Mouse (Mus musculus) limb, embryonic 10.5 days (tissue): ENCODE data around the gene Prok2. TPM values are rescaled to one million over a fixed set of nuclear protein-coding genes. Genes with fewer than 3 reads are reported as not detected.

ENCODE experiments used
- DNase-seq: peaks from one replicate; pipeline ENCODE4 v3.0.0-alpha.2; 2017; ENCODE audit warnings: low spot score
- H3K27ac ChIP-seq: fragments of 300-500 bp; sonication (generic); 2 replicates; pipeline ENCODE4 v1.5.1; 2016; ENCODE audit warnings: mild to moderate bottlenecking
- H3K27me3 ChIP-seq: fragments of 300-500 bp; sonication (generic); 2 replicates; pipeline ENCODE4 v1.6.1; 2016; ENCODE audit warnings: low read depth, mild to moderate bottlenecking; ENCODE audit not compliant: poor library complexity, severe bottlenecking
- H3K36me3 ChIP-seq: fragments of 300-500 bp; sonication (generic); 2 replicates; pipeline ENCODE4 v1.6.1; 2016; ENCODE audit warnings: mild to moderate bottlenecking, moderate library complexity
- H3K4me1 ChIP-seq: fragments of 300-500 bp; sonication (generic); 2 replicates; pipeline ENCODE4 v1.6.1; 2016
- H3K4me3 ChIP-seq: fragments of 300-500 bp; sonication (generic); 2 replicates; pipeline ENCODE4 v1.5.1; 2016; ENCODE audit warnings: mild to moderate bottlenecking, moderate library complexity
- H3K9me3 ChIP-seq: fragments of 300-500 bp; sonication (generic); replicated peaks from 2 replicates; pipeline ENCODE4 v1.6.1; 2016; ENCODE audit warnings: mild to moderate bottlenecking
- WGBS: fragments of 180-500 bp; shearing (Covaris S2); methylation state at CpG from one replicate; pipeline ENCODE4 v1.1.7; 2016; 5-methylcytosine and 5-hydroxymethylcytosine counted together
- polyA plus RNA-seq: library from polyadenylated mRNA; unstranded; fragments of >200 nt; fragmentation: Nextera tagmentation; extraction: Ambion mirVana; gene quantifications from 2 replicates; pipeline ENCODE4 v1.2.1, GENCODE M21; 2016

Gene Prok2
- polyA plus RNA-seq, 1 experiment from 2014 or later = not detected

DNA sequence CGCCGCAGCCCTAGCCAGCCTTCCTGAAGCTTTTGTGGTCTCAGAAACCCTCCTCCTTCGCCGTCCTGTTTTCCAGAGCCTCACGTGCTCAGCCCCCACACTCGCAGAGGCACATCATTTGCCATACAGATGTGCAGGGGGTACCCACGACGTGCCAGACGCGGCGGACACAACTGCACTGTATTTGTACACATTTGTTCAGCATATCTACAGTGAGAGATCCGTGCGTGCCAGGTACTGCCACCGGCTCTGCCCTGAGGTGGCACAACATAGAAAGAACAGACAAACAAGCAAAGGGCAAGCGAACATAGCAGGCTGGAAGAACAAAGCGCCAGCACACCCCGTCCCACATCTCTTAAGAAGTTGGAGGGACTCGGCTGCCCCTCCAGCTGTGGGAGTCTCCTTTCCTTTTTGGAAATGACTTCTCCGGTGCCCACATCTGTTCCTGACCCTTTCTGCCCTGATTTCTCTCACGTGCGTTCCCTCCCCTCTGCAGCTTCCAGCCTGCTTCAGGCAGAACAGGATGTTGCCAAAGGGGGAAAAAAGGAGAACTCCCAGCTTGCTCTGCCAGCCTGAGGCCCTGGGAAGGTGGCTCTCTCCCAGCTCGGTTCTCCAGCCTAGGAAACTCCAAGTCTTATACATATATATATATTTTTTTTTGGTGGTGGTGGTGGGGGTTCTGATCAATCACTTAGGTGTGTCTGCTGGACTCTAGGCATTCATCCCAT lies 548 bp upstream of the Prok2 start:
- Histone ChIP-seq H3K36me3 (no peaks in the 10 kb centered on the region), H3K27ac (peak overlapping the region; percentile 62), H3K4me3 (peak overlapping the region; percentile 55), H3K4me1 (peaks cover 23% of the 10 kb centered on the region), H3K27me3 (peaks cover 78% of the 10 kb centered on the region), H3K9me3 (no peaks in the 10 kb centered on the region)
- 2% methylated on average over 22 of the region's 22 CpGs for WGBS
- peak; percentile 58 for DNase-seq

GRCm38 (mm10) chr6:99722390-99722789 lies 3.8 kb downstream of the Prok2 start:
- Histone ChIP-seq H3K36me3 (no peaks in the 10 kb centered on the region), H3K9me3 (no peaks in the 10 kb centered on the region), H3K27me3 (peaks cover 56% of the 10 kb centered on the region), H3K27ac (no peak overlapping the region), H3K4me1 (peaks cover 16% of the 10 kb centered on the region), H3K4me3 (no peak overlapping the region)
- 85% methylated on average over 9 of the region's 9 CpGs for WGBS
- no peak for DNase-seq

- Histone ChIP-seq H3K27me3 (peaks cover 45% of the 10 kb centered on the region), H3K4me3 (no peak overlapping the region), H3K4me1 (peaks cover 6% of the 10 kb centered on the region), H3K36me3 (no peaks in the 10 kb centered on the region), H3K9me3 (no peaks in the 10 kb centered on the region), H3K27ac (no peak overlapping the region)
- WGBS = 84% methylated on average over 9 of the region's 9 CpGs
- DNase-seq = no peak
Observed at GRCm38 (mm10) chr6:99721032-99721431, 5.2 kb downstream of the Prok2 start.

GRCm38 (mm10) chr6:99715913-99716312 lies 10.3 kb downstream of the Prok2 start:
- no peaks in the 10 kb centered on the region for H3K4me1 ChIP-seq
- H3K27me3 ChIP-seq = peaks cover 34% of the 10 kb centered on the region
- H3K9me3 ChIP-seq = no peaks in the 10 kb centered on the region
- H3K4me3 ChIP-seq = no peak overlapping the region
- no peak for DNase-seq
- no peak overlapping the region for H3K27ac ChIP-seq
- WGBS = 67% methylated on average over 6 of the region's 6 CpGs
- no peaks in the 10 kb centered on the region for H3K36me3 ChIP-seq

GRCm38 (mm10) chr6:99715191-99715590 lies 11.0 kb downstream of the Prok2 start:
- no peak overlapping the region for H3K4me3 ChIP-seq
- H3K9me3 ChIP-seq = no peaks in the 10 kb centered on the region
- peaks cover 33% of the 10 kb centered on the region for H3K27me3 ChIP-seq
- no peak overlapping the region for H3K27ac ChIP-seq
- H3K4me1 ChIP-seq = no peaks in the 10 kb centered on the region
- WGBS = 60% methylated on average over 6 of the region's 6 CpGs
- DNase-seq = no peak
- no peaks in the 10 kb centered on the region for H3K36me3 ChIP-seq

- no peak overlapping the region for H3K27ac ChIP-seq
- H3K4me1 ChIP-seq = no peaks in the 10 kb centered on the region
- H3K27me3 ChIP-seq = peaks cover 38% of the 10 kb centered on the region
- 90% methylated on average over 5 of the region's 5 CpGs for WGBS
- H3K36me3 ChIP-seq = no peaks in the 10 kb centered on the region
- H3K9me3 ChIP-seq = no peaks in the 10 kb centered on the region
- no peak overlapping the region for H3K4me3 ChIP-seq
- no peak for DNase-seq
Observed at GRCm38 (mm10) chr6:99713256-99713655, 12.9 kb downstream of the Prok2 start.

- 66% methylated on average over 11 of the region's 11 CpGs for WGBS
Observed at GRCm38 (mm10) chr6:99711576-99712101, 14.6 kb downstream of the Prok2 start.

GRCm38 (mm10) chr6:99700484-99700883 lies 25.7 kb downstream of the Prok2 start:
- WGBS = 70% methylated on average over 3 of the region's 3 CpGs
- no peaks in the 10 kb centered on the region for H3K36me3 ChIP-seq
- peaks cover 7% of the 10 kb centered on the region; the same call in 1 of the 2 replicates for H3K4me1 ChIP-seq
- no peaks in the 10 kb centered on the region for H3K9me3 ChIP-seq
- H3K4me3 ChIP-seq = no peak overlapping the region
- peaks cover 36% of the 10 kb centered on the region for H3K27me3 ChIP-seq
- no peak for DNase-seq
- no peak overlapping the region for H3K27ac ChIP-seq

More at GRCm38 (mm10) chr6:99711576-99712101, 14.6 kb downstream of the Prok2 start:
- Histone ChIP-seq H3K27ac (no peak overlapping the region), H3K9me3 (no peaks in the 10 kb centered on the region), H3K4me1 (no peaks in the 10 kb centered on the region), H3K27me3 (peaks cover 35% of the 10 kb centered on the region), H3K4me3 (no peak overlapping the region), H3K36me3 (no peaks in the 10 kb centered on the region)
- no peak for DNase-seq

- peaks cover 92% of the 10 kb centered on the region for H3K27me3 ChIP-seq
- peak overlapping the region; percentile 78 for H3K4me3 ChIP-seq
- peak; percentile 50 for DNase-seq
- H3K4me1 ChIP-seq = peaks cover 22% of the 10 kb centered on the region
- H3K36me3 ChIP-seq = no peaks in the 10 kb centered on the region
- peak overlapping the region; percentile 86 for H3K27ac ChIP-seq
- WGBS = 2% methylated on average over 107 of the region's 110 CpGs
- no peaks in the 10 kb centered on the region for H3K9me3 ChIP-seq
Observed at GRCm38 (mm10) chr6:99692916-99693841, 33.0 kb downstream of the Prok2 start.

DNA sequence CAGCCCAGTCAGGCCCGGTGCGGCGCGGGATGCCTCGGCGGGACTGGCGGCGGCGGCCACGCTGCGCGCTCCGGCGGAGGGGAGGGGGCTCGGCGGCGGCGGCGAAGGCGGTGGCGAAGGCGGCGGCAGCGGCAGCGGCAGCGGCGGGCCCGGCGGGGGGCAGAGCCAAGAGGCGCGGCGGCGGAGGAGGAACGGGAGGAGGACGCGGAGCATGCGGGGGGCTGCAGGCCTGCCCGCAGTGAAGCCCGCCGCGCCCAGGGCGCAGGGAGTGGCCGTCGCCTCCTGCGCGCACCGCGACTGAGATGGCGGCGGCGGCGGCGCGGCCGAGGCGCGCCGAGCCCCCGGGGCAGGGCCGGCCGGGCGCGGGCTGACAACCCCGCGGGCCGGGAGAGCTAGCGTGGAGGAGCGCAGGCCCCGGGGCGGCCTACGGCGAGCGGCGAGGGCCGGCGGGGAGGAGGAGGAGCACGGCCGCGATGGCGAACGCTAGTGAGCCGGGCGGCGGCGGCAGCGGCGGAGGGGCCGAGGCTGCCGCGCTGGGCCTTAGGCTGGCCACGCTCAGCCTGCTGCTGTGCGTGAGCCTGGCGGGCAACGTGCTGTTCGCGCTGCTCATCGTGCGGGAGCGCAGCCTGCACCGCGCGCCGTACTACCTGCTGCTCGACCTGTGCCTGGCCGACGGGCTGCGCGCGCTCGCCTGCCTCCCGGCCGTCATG lies 33.8 kb downstream of the Prok2 start, which contains the start of gene Gpr27:
Gpr27 (plus strand) TSS at position 474 of the 710 bp plus-strand sequence.
- H3K36me3 ChIP-seq = no peaks in the 10 kb centered on the region
- H3K4me3 ChIP-seq = peak within 1 kb of the TSS; percentile 78
- peaks cover 22% of the 10 kb centered on the region for H3K4me1 ChIP-seq
- WGBS = 2% methylated on average over 112 of the region's 112 CpGs
- peaks cover 84% of the 10 kb centered on the region for H3K27me3 ChIP-seq
- H3K9me3 ChIP-seq = no peaks in the 10 kb centered on the region
- peak within 1 kb of the TSS; percentile 86 for H3K27ac ChIP-seq
- peak; percentile 71 for DNase-seq

GRCm38 (mm10) chr6:99691666-99692205 lies 34.5 kb downstream of the Prok2 start:
- H3K4me1 ChIP-seq = peaks cover 22% of the 10 kb centered on the region
- DNase-seq = peak; percentile 33
- H3K27ac ChIP-seq = peak overlapping the region; percentile 86
- no peaks in the 10 kb centered on the region for H3K9me3 ChIP-seq
- peaks cover 78% of the 10 kb centered on the region for H3K27me3 ChIP-seq
- no peaks in the 10 kb centered on the region for H3K36me3 ChIP-seq
- 7% methylated on average over 25 of the region's 25 CpGs for WGBS
- peak overlapping the region; percentile 78 for H3K4me3 ChIP-seq

GRCm38 (mm10) chr6:99688513-99688912 lies 37.7 kb downstream of the Prok2 start:
- Histone ChIP-seq H3K4me3 (no peak overlapping the region), H3K4me1 (peaks cover 20% of the 10 kb centered on the region), H3K9me3 (no peaks in the 10 kb centered on the region; the same call in 1 of the 2 replicates), H3K27me3 (peaks cover 46% of the 10 kb centered on the region), H3K27ac (no peak overlapping the region), H3K36me3 (no peaks in the 10 kb centered on the region)
- no peak for DNase-seq
- WGBS = 91% methylated on average over 6 of the region's 6 CpGs
